Mouse (Mus musculus) bone marrow macrophage, adult 2 months (primary cell): ENCODE measurements at regions not wholly inside any gene's neighbourhood (a gene's known extent, or its start where the extent isn't known, plus 50 kb on each side); places are given as distances from the start of the nearest gene placed in this dataset.

Experiments
- CTCF ChIP-seq: IDR thresholded peaks from 2 replicates; pipeline ENCODE4 v1.5.1; 2012; ENCODE audit warnings: low read depth, mild to moderate bottlenecking, low read length, moderate library complexity
- POLR2A ChIP-seq: IDR thresholded peaks from 2 replicates; pipeline ENCODE4 v1.6.1; 2012; ENCODE audit warnings: mild to moderate bottlenecking, low read depth, low read length, borderline replicate concordance

- TF ChIP-seq CTCF (no peak), POLR2A (no peak)
Measured at GRCm38 (mm10) chr5:44306769-44307557, 80.5 kb upstream of the Tapt1 start.
